Mouse (Mus musculus) heart, adult 2 months (tissue): ENCODE measurements around the gene Reep3.

ENCODE experiments used
- CTCF ChIP-seq: fragments of 200-600 bp; IDR thresholded peaks from 2 replicates; pipeline ENCODE4 v1.8.1; 2022; ENCODE audit warnings: antibody characterized with exemption, mild to moderate bottlenecking, moderate library complexity
- POLR2A ChIP-seq: fragments of 200-500 bp; IDR thresholded peaks from 2 replicates; pipeline ENCODE4 v1.6.1; 2011; ENCODE audit warnings: mild to moderate bottlenecking, low read depth, low read length, control low read depth; ENCODE audit not compliant: insufficient read depth

GRCm38 (mm10) chr10:67050766-67051165 lies 46.0 kb downstream of the Reep3 start:
- TF ChIP-seq POLR2A (no peak), CTCF (no peak)
